Mouse (Mus musculus): Measurements from ENCODE around the gene 4930432M17Rik.

The 4930432M17Rik gene

DNA sequence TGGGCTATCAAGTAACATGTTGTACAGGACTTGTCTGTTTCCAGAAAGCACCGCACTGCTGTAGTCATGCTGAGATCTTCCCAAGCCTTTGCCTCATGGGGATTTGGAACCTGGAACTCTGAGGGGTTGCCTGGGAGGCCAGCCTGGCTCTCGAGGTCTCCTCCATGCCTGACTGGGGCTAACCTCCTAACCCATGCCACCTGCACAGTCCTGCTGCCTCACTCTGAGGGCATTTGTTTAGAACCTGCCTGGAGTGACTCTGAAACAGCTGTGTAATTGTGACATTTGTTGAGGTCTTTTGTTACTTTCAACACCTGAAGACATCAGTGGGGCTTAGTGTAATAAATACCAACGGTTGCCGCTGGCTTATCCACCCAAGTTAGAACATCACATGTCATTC, 41.7 kb downstream of the 4930432M17Rik start:
- no peak for DNase-seq

DNA sequence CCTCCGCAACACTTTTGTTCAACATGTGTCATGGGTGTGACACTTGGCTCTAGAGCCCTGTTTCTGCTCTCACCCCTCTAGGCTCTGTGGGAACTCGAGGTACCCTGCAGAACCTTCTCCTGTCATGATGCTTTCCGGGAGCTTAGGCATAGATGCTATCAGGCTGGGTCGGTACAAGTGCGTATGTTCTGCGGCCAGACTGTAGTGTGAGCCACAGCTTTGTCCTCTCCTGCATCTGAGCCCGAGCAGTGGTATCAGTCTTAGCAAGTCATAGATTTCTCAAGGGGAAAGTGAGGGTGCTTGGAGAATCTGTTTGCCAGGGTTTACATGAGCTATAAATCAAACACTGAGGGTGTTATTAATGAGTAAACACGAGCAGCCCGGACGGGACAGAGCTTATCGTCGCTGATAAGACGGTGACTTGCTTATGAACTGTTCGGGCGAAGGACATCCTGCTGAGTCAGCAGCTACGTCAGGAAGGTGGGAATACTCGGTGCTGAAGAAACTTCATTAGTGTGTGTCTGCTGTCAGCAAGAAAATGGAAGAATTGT, 42.7 kb downstream of the 4930432M17Rik start:
- DNase-seq = no peak

DNA sequence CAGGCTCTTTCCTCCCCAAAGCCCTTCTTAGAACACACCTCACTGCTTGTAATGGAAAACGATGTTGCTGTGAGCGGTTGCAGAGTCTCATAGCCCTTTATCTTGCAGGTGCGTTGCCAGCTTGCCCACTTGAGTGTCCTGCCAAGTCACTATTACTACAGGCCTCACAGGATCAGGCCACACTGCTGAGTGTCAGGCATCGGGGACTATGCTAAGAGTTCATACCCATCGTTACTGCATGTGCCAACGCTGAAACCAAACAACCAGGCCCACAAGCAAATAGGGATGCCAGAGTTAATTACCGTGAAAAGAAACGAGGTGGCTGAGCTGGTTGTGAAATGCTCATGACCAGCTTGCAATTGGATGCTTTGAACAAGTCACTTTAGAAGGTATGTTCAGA, 43.3 kb downstream of the 4930432M17Rik start:
- DNase-seq = no peak

DNA sequence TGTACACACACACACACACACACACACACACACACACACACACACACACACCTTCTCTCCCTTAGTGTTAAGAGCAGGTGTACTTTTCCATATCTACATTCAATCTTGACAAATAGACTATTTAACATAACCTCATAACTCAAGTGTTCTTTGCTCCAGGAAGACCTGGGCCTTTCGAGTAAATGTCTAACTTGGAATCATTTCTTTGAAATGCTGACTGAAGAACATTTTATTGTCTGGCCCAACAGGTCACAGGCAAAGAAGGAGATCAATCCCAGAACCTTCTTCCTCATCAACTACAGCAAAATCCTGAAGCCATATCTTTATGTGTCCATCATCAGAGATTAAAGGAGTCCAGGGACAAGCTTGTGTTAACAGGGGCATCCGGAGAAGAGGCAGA, 43.9 kb downstream of the 4930432M17Rik start:
- no peak for DNase-seq

DNA sequence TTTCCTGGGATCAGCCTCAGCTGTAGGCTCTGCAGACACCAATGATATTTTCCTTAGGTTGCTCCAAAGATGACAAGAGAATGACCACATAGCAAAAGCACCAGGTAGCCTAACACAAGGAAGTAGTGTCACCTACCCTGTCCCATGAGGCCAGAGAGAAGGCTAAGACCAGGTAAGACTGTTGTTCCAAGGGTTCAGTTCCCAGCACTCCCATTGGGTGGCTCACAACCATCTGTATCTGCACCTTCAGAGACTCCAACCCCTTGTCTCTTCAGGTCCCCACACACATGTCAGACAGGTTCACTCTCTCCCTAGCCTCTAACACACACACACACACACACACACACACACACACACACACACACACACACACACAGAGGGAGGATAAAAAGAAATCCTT, 44.8 kb downstream of the 4930432M17Rik start:
- no peak for DNase-seq

DNA sequence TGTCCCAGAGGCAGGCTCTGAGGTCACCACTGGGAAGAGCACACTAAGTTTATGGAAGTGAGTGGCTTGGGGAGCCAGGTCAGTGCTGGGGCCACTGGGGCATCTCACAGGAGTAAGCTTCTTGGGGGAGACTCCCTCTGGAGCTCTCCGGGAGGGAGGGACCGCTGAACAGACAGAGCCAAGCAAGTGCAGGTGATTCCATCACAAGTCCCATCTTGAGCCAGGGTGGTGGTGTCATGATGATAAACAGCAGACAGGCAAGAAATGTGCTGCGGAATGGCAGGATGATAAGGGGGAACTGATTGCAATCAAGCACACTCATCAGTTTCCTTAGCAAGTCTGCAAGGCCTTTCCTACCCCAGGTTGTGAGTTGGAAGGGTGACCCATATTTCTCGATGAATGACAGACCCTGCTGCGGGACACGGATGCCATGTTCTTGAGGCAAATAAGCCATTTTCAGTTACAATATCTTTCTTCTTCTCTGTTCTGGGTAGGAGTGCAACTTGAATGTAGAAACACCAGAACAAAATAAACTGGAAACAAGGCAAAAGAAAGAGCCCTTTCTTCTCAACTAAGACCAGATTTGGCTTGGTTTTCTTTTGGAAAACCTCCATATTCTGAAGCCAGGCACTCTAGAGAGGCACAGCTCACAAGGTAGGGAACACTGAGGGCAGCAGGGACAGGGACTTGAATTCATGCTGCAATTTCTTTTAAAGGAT, 45.3 kb downstream of the 4930432M17Rik start:
- no peak for DNase-seq

DNA sequence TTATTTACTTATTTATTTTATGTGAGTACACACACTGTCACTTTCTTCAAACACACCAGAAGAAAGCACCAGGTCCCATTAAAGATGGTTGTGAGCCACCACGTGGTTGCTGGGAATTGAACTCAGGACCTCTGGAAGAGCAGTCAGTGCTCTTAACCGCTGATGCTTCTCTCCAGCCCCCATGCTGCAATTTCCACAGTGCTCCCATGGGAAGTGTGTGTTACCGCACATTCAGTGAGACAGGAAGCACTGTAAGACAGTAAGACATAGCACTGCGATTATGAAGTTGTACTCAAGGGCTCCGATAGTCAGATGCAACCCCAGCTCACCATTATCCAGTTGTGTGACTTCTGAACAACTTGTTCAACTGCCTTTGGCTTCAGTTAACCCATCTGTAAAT, 45.9 kb downstream of the 4930432M17Rik start:
- DNase-seq = no peak

DNA sequence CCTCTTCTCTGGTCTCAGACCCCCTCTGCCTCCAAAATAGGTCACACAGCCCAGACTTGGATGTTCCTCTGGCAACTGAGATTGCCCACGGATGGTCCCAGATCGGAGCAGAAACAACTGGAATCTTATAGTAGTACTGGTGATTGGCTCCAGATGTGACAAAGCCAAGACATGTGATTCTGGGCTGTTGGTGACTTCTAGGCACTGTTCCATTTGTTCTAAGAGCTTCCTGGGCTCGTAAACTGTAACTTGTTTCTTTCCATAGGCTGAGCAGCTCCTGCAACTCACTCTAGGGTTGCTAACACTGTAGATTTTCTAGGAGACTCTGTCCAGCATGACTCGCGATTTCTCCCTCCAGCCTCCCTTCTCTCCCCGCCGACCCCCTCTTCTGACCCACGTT, 48.1 kb downstream of the 4930432M17Rik start:
- no peak for DNase-seq

DNA sequence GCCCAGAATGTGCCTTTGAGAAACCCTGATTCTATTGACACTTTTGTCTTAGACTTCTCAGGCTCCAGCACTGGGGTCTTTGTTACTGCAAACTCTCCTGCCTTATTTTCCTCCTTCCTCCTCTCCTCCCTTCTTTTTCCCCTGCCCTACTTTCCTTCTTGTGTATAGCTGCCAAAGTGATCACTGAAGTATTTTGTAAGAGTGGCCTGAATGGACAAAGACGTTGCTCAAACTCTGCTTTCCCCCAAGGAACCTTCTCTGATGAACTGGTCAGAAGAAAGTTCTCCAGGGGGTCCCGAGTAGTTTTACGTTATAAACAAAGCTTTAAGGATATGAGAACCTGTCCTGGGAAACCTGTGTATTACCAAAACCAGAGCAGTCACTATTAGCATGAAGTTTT, 49.1 kb downstream of the 4930432M17Rik start:
- DNase-seq = no peak

DNA sequence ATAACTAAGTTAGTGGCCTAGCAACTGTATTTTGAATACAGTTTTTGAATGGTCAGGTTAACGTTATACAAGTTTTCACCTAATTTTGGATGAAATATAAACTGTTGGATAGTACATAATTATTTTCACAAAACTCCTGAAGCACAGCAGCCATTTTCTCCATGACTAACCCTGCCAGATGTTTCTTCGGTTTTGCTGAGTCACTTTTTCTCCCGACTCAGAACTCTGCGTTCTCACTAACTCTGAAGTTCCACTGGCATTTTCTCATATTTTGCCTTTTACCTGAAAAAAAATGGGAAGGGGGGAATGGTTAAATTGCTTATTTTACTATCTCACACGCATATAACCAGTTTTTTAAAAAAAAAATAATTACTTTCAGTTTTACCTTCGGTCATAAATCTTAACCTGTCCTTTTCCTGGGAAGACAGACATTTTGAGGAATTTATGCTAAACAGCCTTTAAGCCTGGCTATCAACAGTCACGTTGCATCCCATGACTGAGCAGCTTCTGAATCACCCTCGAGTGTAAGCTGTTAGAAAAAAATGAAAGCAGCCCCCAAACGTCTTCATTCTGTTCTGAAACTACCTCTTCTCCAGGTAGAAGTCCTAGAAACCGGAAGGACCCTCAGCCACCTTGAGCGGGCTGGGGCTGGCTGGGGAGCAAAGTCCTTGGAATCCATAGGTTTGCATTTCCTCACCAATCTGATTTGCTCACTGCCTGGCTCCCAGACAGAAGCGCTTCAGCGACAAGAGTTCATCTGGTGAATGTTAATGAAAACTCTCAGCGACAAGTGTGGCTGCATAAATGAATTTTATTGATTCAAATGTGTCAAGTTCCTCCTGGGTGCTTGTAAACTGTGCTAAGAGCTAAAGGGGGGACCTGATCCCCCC, 50.5 kb downstream of the 4930432M17Rik start:
- DNase-seq = no peak

DNA sequence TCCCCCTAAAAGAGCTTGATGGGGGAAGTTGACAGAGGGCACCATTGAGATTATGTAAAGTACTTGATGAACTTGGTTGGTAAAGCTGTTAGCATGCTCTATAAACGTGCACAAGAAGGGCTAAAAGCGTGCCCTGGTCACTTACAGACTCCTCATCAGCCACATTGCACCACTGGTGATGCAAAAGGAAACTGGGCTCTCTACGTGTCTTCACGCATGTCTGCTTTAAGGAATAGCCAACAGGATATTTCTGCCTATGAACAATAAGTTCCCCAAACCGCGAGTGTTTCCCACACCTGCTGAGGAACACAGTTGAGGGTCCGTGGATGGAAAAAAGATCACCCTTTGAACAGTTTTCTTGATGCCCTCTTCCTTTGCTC, 51.1 kb downstream of the 4930432M17Rik start:
- no peak for DNase-seq

DNA sequence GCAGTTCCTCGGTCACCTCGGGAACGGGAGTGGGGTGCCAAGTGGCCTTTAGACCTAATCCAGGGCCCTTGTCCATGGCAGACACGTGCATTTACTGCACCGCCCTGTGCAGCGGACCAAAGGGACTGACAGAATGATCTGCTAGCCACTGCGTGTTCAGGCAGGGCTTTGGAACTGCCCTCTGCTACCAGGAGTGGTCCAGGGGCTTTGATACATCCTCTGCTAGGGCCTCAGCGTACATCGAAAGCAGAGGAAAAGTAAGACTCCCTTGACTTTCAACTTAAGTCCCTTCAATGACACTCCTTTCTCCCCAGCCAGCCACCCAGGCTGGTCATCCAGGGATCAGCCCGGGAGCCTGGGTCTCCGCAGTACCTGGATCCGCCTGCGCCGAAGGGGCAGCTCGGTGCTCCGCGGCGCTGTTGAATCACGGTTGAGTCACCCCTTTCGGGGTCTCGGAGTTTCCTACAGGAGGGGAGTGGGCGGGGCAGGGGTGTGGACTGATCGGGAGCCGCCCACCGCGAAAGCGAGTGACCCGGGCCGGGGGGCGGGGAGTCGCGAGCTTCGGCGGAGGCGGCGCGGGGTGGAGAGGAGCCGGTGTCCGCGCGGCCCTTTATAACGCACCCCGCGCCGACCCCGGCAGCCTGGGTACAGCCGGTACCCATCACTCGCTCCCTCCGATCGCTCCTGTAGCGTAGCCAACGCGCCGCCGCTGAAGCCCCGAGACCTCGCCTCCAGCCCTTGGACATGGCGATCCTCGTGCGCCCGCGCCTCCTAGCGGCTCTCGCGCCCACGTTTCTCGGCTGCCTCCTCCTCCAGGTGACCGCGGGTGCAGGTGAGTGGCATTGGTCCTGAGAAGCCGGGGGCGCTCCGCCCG, 52.6 kb downstream of the 4930432M17Rik start, which contains the start of gene F3:
Gene F3, plus strand, starts transcription at position 567 of the 874 bp plus-strand sequence.
- DNase-seq = peak; percentile 18 to 55

DNA sequence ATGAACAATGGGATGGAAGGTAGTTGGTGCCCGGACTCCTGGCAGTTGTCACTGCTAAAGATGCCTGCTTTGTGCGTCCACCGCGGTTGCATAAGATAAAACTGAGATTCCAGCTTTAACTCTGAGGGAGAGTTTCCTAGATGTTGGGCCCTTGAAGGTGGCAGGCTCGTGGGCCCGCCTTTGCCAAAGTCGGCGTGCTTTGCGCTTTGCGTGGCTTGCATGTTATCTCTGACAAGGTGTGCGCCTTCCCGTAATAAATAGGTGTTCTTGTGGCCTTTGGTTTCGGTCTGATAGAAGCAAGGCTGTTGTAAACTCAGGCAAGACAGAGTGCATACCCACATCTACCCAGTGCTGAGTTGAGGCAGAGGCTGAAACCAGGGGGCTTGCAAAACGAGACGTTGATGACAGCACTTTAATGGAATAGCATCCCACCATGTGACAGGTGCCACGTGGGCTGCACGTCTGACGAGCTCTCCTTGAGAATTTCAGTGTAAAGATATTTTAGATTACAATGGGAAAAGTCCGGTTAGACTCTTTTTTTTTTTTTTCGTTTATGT, 53.5 kb downstream of the 4930432M17Rik start:
- no peak for DNase-seq

DNA sequence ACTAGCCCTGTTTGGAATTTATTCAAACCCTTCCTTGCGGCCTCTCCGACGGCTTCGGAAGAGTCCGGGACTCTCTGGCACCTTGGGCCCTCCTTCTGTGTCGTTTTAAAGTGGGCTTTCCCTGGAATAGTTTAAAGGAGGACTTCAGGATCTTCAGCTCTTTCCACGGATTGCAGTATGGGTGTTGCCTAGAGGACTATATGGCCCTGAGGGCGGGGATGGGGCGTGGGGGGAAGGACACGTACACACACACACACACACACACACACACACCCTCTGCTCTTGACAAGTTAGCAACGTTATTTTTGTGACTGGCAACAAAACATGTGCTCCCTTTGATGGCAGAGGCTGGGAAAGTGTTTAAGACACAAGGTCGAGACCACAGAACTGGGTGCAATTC, 54.0 kb downstream of the 4930432M17Rik start:
- no peak for DNase-seq

DNA sequence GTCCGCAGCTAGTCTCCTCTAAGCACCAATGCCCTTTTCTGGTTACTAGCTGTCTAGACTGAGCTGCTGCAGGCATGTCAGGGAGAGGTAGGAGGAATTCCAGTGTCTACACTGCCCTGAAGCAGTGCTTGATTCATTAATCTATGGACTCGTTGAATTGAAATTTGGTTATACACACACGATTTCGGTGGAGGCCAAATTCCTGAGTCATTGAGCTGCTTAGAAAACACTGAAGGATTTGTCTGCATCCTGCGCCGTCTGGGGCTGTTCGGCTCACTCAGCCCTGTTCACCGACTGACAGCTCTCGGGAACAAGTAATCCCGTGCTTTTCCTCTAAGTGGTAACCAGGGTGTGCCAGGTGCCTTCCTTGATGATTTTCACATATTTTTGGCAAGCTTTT, 55.1 kb downstream of the 4930432M17Rik start:
- no peak for DNase-seq

DNA sequence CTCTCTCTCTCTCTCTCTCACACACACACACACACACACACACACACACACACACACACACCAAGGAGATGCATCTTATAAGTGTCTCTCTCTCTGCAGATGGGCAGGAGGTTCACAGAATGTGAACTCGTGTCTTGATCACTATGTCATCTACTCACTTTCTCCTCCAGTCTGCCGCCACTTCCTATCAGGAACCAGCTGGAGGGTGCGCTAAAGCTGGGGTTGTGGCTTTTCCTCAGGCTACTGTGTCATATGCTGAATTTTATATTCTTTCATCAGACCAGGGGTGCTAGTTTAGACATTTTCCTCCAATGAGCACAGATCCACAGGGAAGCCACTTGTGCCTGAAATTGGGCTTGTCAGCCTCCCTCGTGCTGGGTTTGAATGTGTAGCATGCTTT, 59.1 kb downstream of the 4930432M17Rik start:
- DNase-seq = no peak

Measured in spleen, adult 18-20 months (tissue).